Mouse (Mus musculus) heart, embryonic 14.5 days (tissue): Measurements from ENCODE around the gene Sema6b. TPM values are rescaled to one million over a fixed set of nuclear protein-coding genes. Genes with fewer than 3 reads are reported as not detected.

Experiments
- ATAC-seq: fragments of 200-750 bp; cut with Nextera tagmentation; 2 replicates; pipeline ENCODE4 v1.8.0; 2017; ENCODE audit warnings: low read depth, moderate TSS enrichment; ENCODE audit not compliant: insufficient number of reproducible peaks, insufficient read depth, low FRiP score
- H3K27ac ChIP-seq, 2 experiments: fragments of 200-500 bp in 1 of 2; fragments of 300-500 bp in 1 of 2; sonication (generic) in 1 of 2; replicated peaks in 1 of 2; 2 replicates each; pipeline ENCODE4 v1.5.1; 2012 to 2014; ENCODE audit warnings: low read depth in 2 of 2, low read length in 2 of 2, control low read depth in 1 of 2, mild to moderate bottlenecking in 1 of 2, mixed read lengths in 1 of 2; ENCODE audit not compliant: control insufficient read depth in 1 of 2, insufficient read depth in 1 of 2
- H3K27me3 ChIP-seq: fragments of 300-500 bp; sonication (generic); 2 replicates; pipeline ENCODE4 v1.6.1; 2014; ENCODE audit warnings: mild to moderate bottlenecking, low read length, control low read depth; ENCODE audit not compliant: control insufficient read depth, insufficient read depth
- H3K36me3 ChIP-seq: fragments of 300-500 bp; sonication (generic); 2 replicates; pipeline ENCODE4 v1.6.1; 2014; ENCODE audit warnings: mild to moderate bottlenecking, control low read depth, low read length, mixed read lengths; ENCODE audit not compliant: control insufficient read depth, insufficient read depth
- H3K4me1 ChIP-seq, 2 experiments: fragments of 200-500 bp in 1 of 2; fragments of 300-500 bp in 1 of 2; sonication (generic) in 1 of 2; 2 replicates each; pipeline ENCODE4 v1.6.1; 2012 to 2014; ENCODE audit warnings: low read length in 2 of 2, control low read depth in 1 of 2, mixed read lengths in 1 of 2; ENCODE audit not compliant: control insufficient read depth in 2 of 2, insufficient read depth in 2 of 2
- H3K4me2 ChIP-seq: fragments of 300-500 bp; sonication (generic); 2 replicates; pipeline ENCODE4 v1.6.1; 2014; ENCODE audit warnings: mild to moderate bottlenecking, low read length
- H3K4me3 ChIP-seq, 2 experiments: fragments of 200-500 bp in 1 of 2; fragments of 300-500 bp in 1 of 2; sonication (generic) in 1 of 2; 2 replicates each; pipeline ENCODE4 v1.5.1; 2012 to 2014; ENCODE audit warnings: low read length in 2 of 2, mild to moderate bottlenecking in 2 of 2, control low read depth in 1 of 2, low read depth in 1 of 2, moderate library complexity in 1 of 2; ENCODE audit not compliant: control insufficient read depth in 1 of 2, insufficient read depth in 1 of 2
- H3K9ac ChIP-seq: fragments of 300-500 bp; sonication (generic); 2 replicates; pipeline ENCODE4 v1.6.1; 2014; ENCODE audit warnings: mild to moderate bottlenecking, low read length
- H3K9me3 ChIP-seq: fragments of 300-500 bp; sonication (generic); 2 replicates; pipeline ENCODE4 v1.6.1; 2016; ENCODE audit warnings: low read length, control low read depth; ENCODE audit not compliant: control insufficient read depth
- WGBS: fragments of 180-500 bp; shearing (Covaris S2); extraction: QIAGEN DNeasy Blood & Tissue Kit; methylation state at CpG from one replicate; pipeline ENCODE4 v1.1.7; 2014; 5-methylcytosine and 5-hydroxymethylcytosine counted together
- polyA plus RNA-seq: library from polyadenylated mRNA; unstranded; fragments of >200 nt; fragmentation: Nextera tagmentation; extraction: Ambion mirVana; gene quantifications from 2 replicates; pipeline ENCODE4 v1.2.1, GENCODE M21; 2014

Gene Sema6b
- 0.55 and 0.85 TPM in 2 replicates for polyA plus RNA-seq

- Histone ChIP-seq H3K4me3 (peak within 1 kb of the TSS; percentile 50 to 67), H3K36me3 (no peaks in the 10 kb centered on the region), H3K9me3 (no peaks in the 10 kb centered on the region), H3K27ac (no peak within 1 kb of the TSS), H3K9ac (peak within 1 kb of the TSS; percentile 62), H3K27me3 (peaks cover 81% of the 10 kb centered on the region), H3K4me1 (peaks cover 4 to 18% of the 10 kb centered on the region in 2 experiments; a peak in 3 of 4 replicates), H3K4me2 (peak within 1 kb of the TSS; percentile 99)
- 1% methylated on average over 75 of the region's 79 CpGs for WGBS
- no peak for ATAC-seq
These were observed at the start of gene Sema6b for GRCm38 (mm10) chr17:56139858-56140595. Gene Sema6b, minus strand, starts transcription at chr17:56140343.

GRCm38 (mm10) chr17:56185281-56186141 lies 45.4 kb upstream of the Sema6b start:
- peak overlapping the region; percentile 30; the same call in 1 of the 2 replicates for H3K9ac ChIP-seq
- H3K4me1 ChIP-seq = peaks cover 3 to 15% of the 10 kb centered on the region in 2 experiments
- H3K36me3 ChIP-seq = peaks cover 62% of the 10 kb centered on the region
- 39% methylated on average over 11 of the region's 11 CpGs for WGBS
- H3K27ac ChIP-seq = peak overlapping the region; percentile 41 to 68
- no peaks in the 10 kb centered on the region for H3K27me3 ChIP-seq
- no peaks in the 10 kb centered on the region for H3K9me3 ChIP-seq
- H3K4me3 ChIP-seq = no peak overlapping the region
- 0 out of 2 replicates have a peak, but pooled peaks have one; percentile 7 for ATAC-seq
- H3K4me2 ChIP-seq = peak overlapping the region; percentile 11; the same call in 1 of the 2 replicates

GRCm38 (mm10) chr17:56183658-56184103 lies 43.5 kb upstream of the Sema6b start, which contains the start of gene Mydgf:
Gene Mydgf, minus strand, starts transcription at chr17:56183920.
- H3K4me1 ChIP-seq = peaks cover 3 to 15% of the 10 kb centered on the region in 2 experiments
- no peaks in the 10 kb centered on the region for H3K9me3 ChIP-seq
- peak within 1 kb of the TSS; percentile 55 to 59 for H3K27ac ChIP-seq
- under 1% methylated on average over 47 of the region's 47 CpGs for WGBS
- peak within 1 kb of the TSS; percentile 88 to 95 for H3K4me3 ChIP-seq
- peak within 1 kb of the TSS; percentile 87 for H3K4me2 ChIP-seq
- no peaks in the 10 kb centered on the region for H3K27me3 ChIP-seq
- ATAC-seq = peak; percentile 86
- peak within 1 kb of the TSS; percentile 88 for H3K9ac ChIP-seq
- peaks cover 62% of the 10 kb centered on the region for H3K36me3 ChIP-seq

DNA sequence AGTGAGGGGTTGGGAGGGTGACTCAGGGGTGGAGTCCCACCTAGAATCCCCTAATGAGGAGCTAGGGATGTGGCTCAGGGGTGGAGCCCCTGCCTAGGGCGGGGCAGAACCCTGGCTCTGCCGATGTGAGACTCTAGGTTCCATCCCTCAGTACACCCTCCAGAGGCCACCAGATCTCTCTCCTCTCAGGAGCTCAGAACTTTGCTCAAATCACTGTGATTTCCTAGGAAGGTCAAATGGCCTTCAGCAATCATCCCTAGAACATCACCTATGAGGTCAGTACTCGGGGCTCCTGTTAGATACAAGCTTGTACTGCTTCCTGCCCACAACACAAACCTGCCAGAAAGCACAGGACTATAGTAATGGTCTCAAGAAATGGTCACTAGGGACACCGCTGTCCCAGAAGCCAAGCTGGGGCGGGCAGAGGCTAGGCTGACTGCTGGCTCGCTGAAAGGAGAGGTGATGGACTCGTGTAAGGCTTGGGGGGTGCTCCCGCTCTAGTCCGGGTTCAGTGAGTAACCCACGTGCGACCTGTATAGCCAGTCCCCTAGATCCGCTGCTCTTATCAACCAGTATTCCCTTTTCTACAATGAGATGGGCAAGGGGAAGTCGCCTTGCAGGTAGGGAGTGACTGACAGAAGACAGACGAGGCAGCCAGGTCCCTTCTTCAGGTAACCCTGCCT lies 43.0 kb upstream of the Sema6b start:
- ATAC-seq = peak; percentile 13; the same call in 1 of the 2 replicates
- H3K36me3 ChIP-seq = peaks cover 61% of the 10 kb centered on the region
- peak overlapping the region; percentile 87 for H3K4me2 ChIP-seq
- H3K27me3 ChIP-seq = no peaks in the 10 kb centered on the region
- no peaks in the 10 kb centered on the region for H3K9me3 ChIP-seq
- peaks cover 3 to 15% of the 10 kb centered on the region in 2 experiments for H3K4me1 ChIP-seq
- WGBS = 0% methylated on average over 14 of the region's 14 CpGs
- H3K4me3 ChIP-seq = peak overlapping the region; percentile 88 to 95
- H3K9ac ChIP-seq = peak overlapping the region; percentile 88
- H3K27ac ChIP-seq = peak overlapping the region; percentile 55 to 59; a peak in 3 of 4 replicates

DNA sequence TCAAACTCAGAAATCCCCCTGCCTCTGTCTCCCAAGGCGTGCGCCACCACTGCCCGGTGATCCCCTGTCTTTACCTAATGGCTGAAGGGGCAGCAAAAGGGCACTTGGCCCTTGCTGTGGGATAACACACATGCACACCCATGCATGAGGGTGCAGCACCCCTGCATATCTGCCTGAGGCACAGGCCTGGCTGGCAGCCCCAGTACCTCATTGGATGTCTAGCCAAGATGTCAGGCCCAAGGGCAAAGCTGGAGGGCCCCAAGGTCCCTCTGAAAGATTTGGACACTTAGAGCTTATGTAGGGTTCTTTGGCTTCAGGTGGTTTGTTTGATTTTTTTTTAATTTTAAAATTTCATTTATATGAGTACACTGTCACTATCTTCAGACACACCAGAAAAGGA lies 35.3 kb upstream of the Sema6b start:
- no peaks in the 10 kb centered on the region for H3K27me3 ChIP-seq
- no peak overlapping the region for H3K9ac ChIP-seq
- H3K4me1 ChIP-seq = no peaks in the 10 kb centered on the region
- H3K27ac ChIP-seq = no peak overlapping the region
- peaks cover 68% of the 10 kb centered on the region for H3K36me3 ChIP-seq
- H3K4me2 ChIP-seq = no peak overlapping the region
- ATAC-seq = no peak
- H3K4me3 ChIP-seq = no peak overlapping the region
- no peaks in the 10 kb centered on the region for H3K9me3 ChIP-seq
- 98% methylated on average over 3 of the region's 3 CpGs for WGBS

GRCm38 (mm10) chr17:56173401-56174046 lies 33.4 kb upstream of the Sema6b start:
- Histone ChIP-seq H3K9me3 (no peaks in the 10 kb centered on the region), H3K9ac (no peak overlapping the region), H3K4me3 (no peak overlapping the region), H3K27ac (no peak overlapping the region), H3K4me1 (0 out of 4 replicates have a peak, but pooled peaks cover 0 to 2% of the 10 kb centered on the region in 2 experiments), H3K27me3 (no peaks in the 10 kb centered on the region), H3K36me3 (peaks cover 49% of the 10 kb centered on the region), H3K4me2 (no peak overlapping the region)
- ATAC-seq = no peak
- 55% methylated on average over 10 of the region's 10 CpGs for WGBS
